8 mouse cellular contexts compared by ENCODE assay signal in the genomic region with DNA sequence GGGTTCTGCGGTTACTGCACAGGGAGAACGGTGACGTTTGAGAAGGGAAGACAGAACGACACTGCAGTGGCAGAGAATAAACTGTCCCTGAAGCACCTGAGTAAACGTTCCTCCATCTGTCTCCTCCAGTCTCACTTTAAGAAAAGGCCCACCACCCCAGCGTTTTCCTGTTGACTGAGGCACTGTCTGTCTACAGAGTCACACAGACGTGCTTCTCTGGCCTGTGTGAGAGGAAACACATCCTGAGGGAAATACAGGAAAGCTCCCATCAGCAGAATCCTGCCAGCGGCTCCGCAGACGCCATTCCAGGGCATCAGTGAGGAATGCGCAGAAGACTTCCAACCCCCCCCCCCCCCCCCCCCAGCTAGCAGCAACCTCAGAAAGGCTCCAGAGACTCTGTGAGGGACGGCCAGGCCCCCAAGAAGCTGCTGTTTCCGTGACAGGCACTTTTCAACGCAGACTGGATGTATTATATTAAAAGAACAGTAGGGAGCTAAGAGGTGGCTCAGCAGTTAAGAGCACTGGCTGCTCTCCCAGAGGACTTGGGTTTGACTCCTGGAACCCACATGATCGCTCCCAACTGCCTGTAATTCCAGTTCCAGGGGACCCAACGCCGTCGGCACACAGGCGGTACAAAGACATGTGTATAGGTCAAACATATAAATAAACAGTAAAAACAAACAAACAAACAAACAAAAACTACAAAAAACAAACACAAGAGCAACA. TPM values are rescaled to one million over a fixed set of nuclear protein-coding genes. Genes with fewer than 3 reads are reported as not detected.
A peak's percentile ranks its signal among the peaks of the same experiment; 100 is the strongest.
DNase-seq lines count a peak whose midpoint lies in the region; ATAC-seq and TF ChIP-seq lines count a peak whose summit lies in the region.

No protein-coding gene starts in this region.

- H3K9me3 ChIP-seq in ES-Bruce4 (replicated peaks; ENCODE audit: control insufficient read depth, insufficient read depth, low read length, poor library complexity, severe bottlenecking), result no peaks in the 10 kb centered on the region
- no peaks in the 10 kb centered on the region for H3K9me3 ChIP-seq in embryonic facial prominence, embryonic 15.5 days (replicated peaks)
- no peaks in the 10 kb centered on the region for H3K9me3 ChIP-seq in hindbrain, embryonic 15.5 days
- H3K9me3 ChIP-seq in liver, embryonic 11.5 days (ENCODE audit: control insufficient read depth, low read length), result no peaks in the 10 kb centered on the region

- no peak for TF ChIP-seq POLR2A in ES-Bruce4 (IDR thresholded peaks at IDR 0.05; ENCODE audit: insufficient read depth, low read length)

- no peak overlapping the region for H3K27ac ChIP-seq in ES-Bruce4 (ENCODE audit: insufficient read depth, low read length)
- peak overlapping the region; percentile 73 for H3K27ac ChIP-seq in embryonic facial prominence, embryonic 15.5 days (replicated peaks)
- H3K27ac ChIP-seq in hindbrain, embryonic 15.5 days (replicated peaks), result peak overlapping the region; percentile 57
- peak overlapping the region; percentile 42; the same call in 1 of the 2 replicates for H3K27ac ChIP-seq in liver, embryonic 11.5 days (ENCODE audit: low read depth, low read length)

- H3K4me3 ChIP-seq in ES-Bruce4 (ENCODE audit: low read depth, low read length), result peak overlapping the region; percentile 9; the same call in 1 of the 2 replicates
- H3K4me3 ChIP-seq in embryonic facial prominence, embryonic 15.5 days (replicated peaks), result no peak overlapping the region
- H3K4me3 ChIP-seq in hindbrain, embryonic 15.5 days, result no peak overlapping the region
- H3K4me3 ChIP-seq in liver, embryonic 11.5 days (ENCODE audit: low read depth, low read length), result no peak overlapping the region

- WGBS in embryonic facial prominence, embryonic 15.5 days, result 8% methylated on average over 19 of the region's 19 CpGs
- 16% methylated on average over 19 of the region's 19 CpGs for WGBS in hindbrain, embryonic 15.5 days
- 39% methylated on average over 19 of the region's 19 CpGs for WGBS in liver, embryonic 11.5 days

- no peaks in the 10 kb centered on the region for H3K36me3 ChIP-seq in ES-Bruce4 (ENCODE audit: control insufficient read depth, insufficient read depth, low read length, poor library complexity, severe bottlenecking)
- H3K36me3 ChIP-seq in embryonic facial prominence, embryonic 15.5 days, result no peaks in the 10 kb centered on the region
- H3K36me3 ChIP-seq in hindbrain, embryonic 15.5 days, result no peaks in the 10 kb centered on the region
- H3K36me3 ChIP-seq in liver, embryonic 11.5 days (ENCODE audit: control insufficient read depth, insufficient read depth, low read length), result no peaks in the 10 kb centered on the region

- TF ChIP-seq EP300 in ES-Bruce4 (IDR thresholded peaks at IDR 0.05; ENCODE audit: insufficient read depth, low read depth, low read length), result no peak

- peak overlapping the region; percentile 17; the same call in 1 of the 2 replicates for H3K4me2 ChIP-seq in embryonic facial prominence, embryonic 15.5 days (replicated peaks)
- H3K4me2 ChIP-seq in hindbrain, embryonic 15.5 days, result peak overlapping the region; percentile 30
- H3K4me2 ChIP-seq in liver, embryonic 11.5 days, result no peak overlapping the region

- DNase-seq in liver, embryonic 11.5 days (ENCODE audit: low spot score), result no peak
- DNase-seq in right cerebral cortex, postnatal 36 days (ENCODE audit: low spot score in 2 of 2), result no peak
- no peak for DNase-seq in frontal cortex, postnatal 14 days (ENCODE audit: low spot score in 2 of 2)
- DNase-seq in adrenal gland, adult 18-20 months (ENCODE audit: low spot score in 2 of 2), result no peak

- no peak for TF ChIP-seq CTCF in ES-Bruce4 (IDR thresholded peaks at IDR 0.05; ENCODE audit: low read depth, low read length)

- H3K4me1 ChIP-seq in ES-Bruce4 (ENCODE audit: control insufficient read depth, insufficient read depth, low read length), result peaks cover 13% of the 10 kb centered on the region
- peaks cover 36% of the 10 kb centered on the region for H3K4me1 ChIP-seq in embryonic facial prominence, embryonic 15.5 days
- peaks cover 58% of the 10 kb centered on the region for H3K4me1 ChIP-seq in hindbrain, embryonic 15.5 days (replicated peaks)
- H3K4me1 ChIP-seq in liver, embryonic 11.5 days (replicated peaks; ENCODE audit: control insufficient read depth, insufficient read depth, low read length), result peaks cover 28% of the 10 kb centered on the region

- no peak; the same call in 1 of the 2 replicates for ATAC-seq in embryonic facial prominence, embryonic 15.5 days (ENCODE audit: insufficient number of reproducible peaks, low FRiP score, low TSS enrichment, low read depth)
- ATAC-seq in hindbrain, embryonic 15.5 days (ENCODE audit: low FRiP score, low read depth), result 0 out of 2 replicates have a peak, but pooled peaks have one; percentile 39
- no peak for ATAC-seq in liver, embryonic 11.5 days (replicated peaks; ENCODE audit: low FRiP score)
- no peak for ATAC-seq in activated CD4-positive, CD25-positive, alpha-beta regulatory T cell, adult 4 months

- H3K9ac ChIP-seq in ES-Bruce4 (ENCODE audit: low read depth, poor library complexity, severe bottlenecking), result no peak overlapping the region
- H3K9ac ChIP-seq in embryonic facial prominence, embryonic 15.5 days, result no peak overlapping the region
- H3K9ac ChIP-seq in hindbrain, embryonic 15.5 days, result no peak overlapping the region
- no peak overlapping the region for H3K9ac ChIP-seq in liver, embryonic 11.5 days (ENCODE audit: low read depth, low read length)

- H3K27me3 ChIP-seq in ES-Bruce4 (ENCODE audit: control insufficient read depth, insufficient read depth, low read length, poor library complexity, severe bottlenecking), result no peaks in the 10 kb centered on the region
- no peaks in the 10 kb centered on the region for H3K27me3 ChIP-seq in embryonic facial prominence, embryonic 15.5 days
- no peaks in the 10 kb centered on the region for H3K27me3 ChIP-seq in hindbrain, embryonic 15.5 days
- H3K27me3 ChIP-seq in liver, embryonic 11.5 days (replicated peaks; ENCODE audit: control insufficient read depth, insufficient read depth, low read length), result no peaks in the 10 kb centered on the region

RNA-seq across cellular contexts. Expression of gene Coro1c, which starts 19.2 kb away (rescaled TPM):
- polyA plus RNA-seq in ES-Bruce4 (2011; ENCODE audit: insufficient read depth, insufficient read length, low read depth, missing spikeins), result 174 and 218 TPM in 2 replicates
- 99.0 and 101 TPM in 2 replicates for polyA plus RNA-seq in embryonic facial prominence, embryonic 15.5 days (2015; fragmentation: Nextera tagmentation; extraction: Ambion mirVana)
- polyA plus RNA-seq in hindbrain, embryonic 15.5 days (2015; fragmentation: Nextera tagmentation; extraction: Ambion mirVana), result 175 and 182 TPM in 2 replicates
- polyA plus RNA-seq in liver, embryonic 11.5 days (2014; fragmentation: Nextera tagmentation; extraction: Ambion mirVana), result 122 and 137 TPM in 2 replicates
- polyA plus RNA-seq in activated CD4-positive, CD25-positive, alpha-beta regulatory T cell, adult 4 months (2017; shearing (Covaris generic)), result 10 to 100 TPM; 59.2 to 70.7 TPM
- total RNA-seq in adrenal gland, adult 18-20 months (2021), result 10 to 100 TPM; 43.9 to 56.3 TPM

RNA-seq across cellular contexts. Expression of gene Selplg, which starts 56.9 kb away (rescaled TPM):
- 0.72 and 1.9 TPM in 2 replicates for polyA plus RNA-seq in ES-Bruce4 (2011; ENCODE audit: insufficient read depth, insufficient read length, low read depth, missing spikeins)
- polyA plus RNA-seq in embryonic facial prominence, embryonic 15.5 days (2015; fragmentation: Nextera tagmentation; extraction: Ambion mirVana), result 5.3 TPM in 2 replicates
- 2.1 and 3.0 TPM in 2 replicates for polyA plus RNA-seq in hindbrain, embryonic 15.5 days (2015; fragmentation: Nextera tagmentation; extraction: Ambion mirVana)
- 17.1 and 17.8 TPM in 2 replicates for polyA plus RNA-seq in liver, embryonic 11.5 days (2014; fragmentation: Nextera tagmentation; extraction: Ambion mirVana)
- 100 to 1,000 TPM; 629 to 698 TPM for polyA plus RNA-seq in activated CD4-positive, CD25-positive, alpha-beta regulatory T cell, adult 4 months (2017; shearing (Covaris generic))
- 10 to 100 TPM in 1 of 2 experiments, 1 to 10 TPM in 1; 4.5 to 10.0 TPM for total RNA-seq in adrenal gland, adult 18-20 months (2021)

Comparison
In these comparisons a context has a peak if more than half of its experiments do, and no peak if none do; other contexts are left out.
1. RNA of gene Selplg, which starts 56.9 kb away (polyA plus RNA-seq): 629 to 698 TPM in activated CD4-positive, CD25-positive, alpha-beta regulatory T cell, adult 4 months; 17.1 to 17.8 TPM in liver, embryonic 11.5 days, 5.3 TPM in embryonic facial prominence, embryonic 15.5 days, 2.1 to 3.0 TPM in hindbrain, embryonic 15.5 days and 0.72 to 1.9 TPM in ES-Bruce4; every median in the first group is over 10 times any median in the second.